In genomic region chr19:55851498-55852324, GRCm38 (mm10) we compare ENCODE assay signal across 10 mouse cellular contexts.
DNase-seq lines count a peak whose midpoint lies in the region; ATAC-seq and TF ChIP-seq lines count a peak whose summit lies in the region.
"Had no signal": no experiment of that assay in that cellular context is flagged by ENCODE, and none has a peak within 500 bp of the region (broad histone marks: within the 10 kb centered on the region; RNA-seq: fewer than 3 reads in every experiment).

No protein-coding gene starts in this region.

- no peak for TF ChIP-seq CTCF in gastrocnemius, adult 2 months (IDR thresholded peaks at IDR 0.05)

- no peaks in the 10 kb centered on the region for H3K9me3 ChIP-seq in embryonic facial prominence, embryonic 10.5 days
- H3K9me3 ChIP-seq: limb, embryonic 12.5 days had no signal

- ATAC-seq in inflammation-experienced regulatory T-cells, adult 6 months: no peak

- intact Hi-C loops in gastrocnemius, adult 2 months (cut with DNase I): loop anchor here (2.0 kb wide), 1 partner anchor 25 kb away; no protein-coding TSS in a partner anchor

- WGBS in embryonic facial prominence, embryonic 10.5 days: 87% methylated on average over 19 of the region's 19 CpGs

- peak; percentile 26 for DNase-seq in layer of hippocampus, adult 11-12 months (ENCODE audit: low spot score)
- no peak for DNase-seq in layer of hippocampus, postnatal 25 days (ENCODE audit: extremely low spot score in 1 of 2, low spot score in 1 of 2)
- peak; percentile 79 for DNase-seq in adrenal gland, adult 8-10 months
- DNase-seq in gastrocnemius, adult 2 months: peak; percentile 78
- DNase-seq in lung, postnatal 36 days: peak; percentile 47
- DNase-seq in yolk sac, embryonic 10.5 days (ENCODE audit: low spot score): no peak
- no peak for DNase-seq in embryonic facial prominence, embryonic 10.5 days (ENCODE audit: low spot score)

- no peaks in the 10 kb centered on the region for H3K27me3 ChIP-seq in embryonic facial prominence, embryonic 10.5 days (replicated peaks; ENCODE audit: low read depth, poor library complexity, severe bottlenecking)
- H3K27me3 ChIP-seq: limb, embryonic 12.5 days had no signal

- peaks cover 24% of the 10 kb centered on the region for H3K4me1 ChIP-seq in embryonic facial prominence, embryonic 10.5 days

- peak overlapping the region; percentile 25; the same call in 1 of the 2 replicates for H3K4me3 ChIP-seq in gastrocnemius, adult 2 months
- no peak overlapping the region for H3K4me3 ChIP-seq in embryonic facial prominence, embryonic 10.5 days
- H3K4me3 ChIP-seq: erythroblast, embryonic 14.5 days; limb, embryonic 12.5 days had no signal

- H3K27ac ChIP-seq in gastrocnemius, adult 2 months: peak overlapping the region; percentile 80
- no peak overlapping the region for H3K27ac ChIP-seq in embryonic facial prominence, embryonic 10.5 days (replicated peaks)
- H3K27ac ChIP-seq: limb, embryonic 12.5 days had no signal

- peaks cover 5% of the 10 kb centered on the region for H3K36me3 ChIP-seq in embryonic facial prominence, embryonic 10.5 days (replicated peaks)

Comparison
In these comparisons a context has a peak if more than half of its experiments do, and no peak if none do; other contexts are left out.
1. DNase-seq: peak in layer of hippocampus, adult 11-12 months (single experiment), adrenal gland, adult 8-10 months (single experiment), gastrocnemius, adult 2 months (single experiment) and lung, postnatal 36 days (single experiment); none in layer of hippocampus, postnatal 25 days (0 of 2), yolk sac, embryonic 10.5 days (single experiment) and embryonic facial prominence, embryonic 10.5 days (single experiment).